Mouse (Mus musculus): ENCODE results near the gene Ctf1. TPM values are rescaled to one million over a fixed set of nuclear protein-coding genes. Genes with fewer than 3 reads are reported as not detected.

Gene Ctf1
- polyA plus RNA-seq, 1 experiment from 2014 or later: 21.4 TPM

- Histone ChIP-seq H3K4me3 (ENCODE audit: low read depth, low read length) (no peak overlapping the region), H3K4me1 (ENCODE audit: control insufficient read depth, insufficient read depth, low read length) (peaks cover 8% of the 10 kb centered on the region), H3K27me3 (ENCODE audit: control insufficient read depth, insufficient read depth, low read length) (no peaks in the 10 kb centered on the region), H3K4me2 (ENCODE audit: low read depth, severe bottlenecking) (no peak overlapping the region), H3K9ac (ENCODE audit: low read length) (no peak overlapping the region), H3K36me3 (ENCODE audit: control insufficient read depth, insufficient read depth, low read length) (peaks cover 55% of the 10 kb centered on the region), H3K9me3 (ENCODE audit: control insufficient read depth, low read length) (no peaks in the 10 kb centered on the region), H3K27ac (replicated peaks; ENCODE audit: low read depth, low read length) (no peak overlapping the region)
- DNase-seq (ENCODE audit: low spot score) (no peak), ATAC-seq (ENCODE audit: insufficient number of reproducible peaks, low FRiP score, low TSS enrichment, low read depth) (no peak)
- WGBS: 93% methylated on average over 5 of the region's 5 CpGs
Observed at GRCm38 (mm10) chr7:127751619-127752018, 39.1 kb downstream of the Ctf1 start.

GRCm38 (mm10) chr7:127752069-127752468 lies 39.5 kb downstream of the Ctf1 start:
- H3K27me3 ChIP-seq (ENCODE audit: control insufficient read depth, insufficient read depth, low read length): no peaks in the 10 kb centered on the region
- WGBS: 94% methylated on average over 27 of the region's 27 CpGs
- no peak overlapping the region for H3K4me3 ChIP-seq (ENCODE audit: low read depth, low read length)
- H3K27ac ChIP-seq (replicated peaks; ENCODE audit: low read depth, low read length): no peak overlapping the region
- H3K9me3 ChIP-seq (ENCODE audit: control insufficient read depth, low read length): no peaks in the 10 kb centered on the region
- H3K9ac ChIP-seq (ENCODE audit: low read length): no peak overlapping the region
- ATAC-seq (ENCODE audit: insufficient number of reproducible peaks, low FRiP score, low TSS enrichment, low read depth) (no peak), DNase-seq (ENCODE audit: low spot score) (no peak)
- peaks cover 8% of the 10 kb centered on the region for H3K4me1 ChIP-seq (ENCODE audit: control insufficient read depth, insufficient read depth, low read length)
- no peak overlapping the region for H3K4me2 ChIP-seq (ENCODE audit: low read depth, severe bottlenecking)
- peaks cover 57% of the 10 kb centered on the region for H3K36me3 ChIP-seq (ENCODE audit: control insufficient read depth, insufficient read depth, low read length)

- no peak for DNase-seq (ENCODE audit: low spot score)
Observed at GRCm38 (mm10) chr7:127753158-127753557, 40.6 kb downstream of the Ctf1 start.

GRCm38 (mm10) chr7:127753741-127754140 lies 41.2 kb downstream of the Ctf1 start:
- H3K9ac ChIP-seq (ENCODE audit: low read length): no peak overlapping the region
- H3K36me3 ChIP-seq (ENCODE audit: control insufficient read depth, insufficient read depth, low read length): peaks cover 61% of the 10 kb centered on the region
- 92% methylated on average over 7 of the region's 7 CpGs for WGBS
- H3K27ac ChIP-seq (replicated peaks; ENCODE audit: low read depth, low read length): no peak overlapping the region
- no peak for ATAC-seq (ENCODE audit: insufficient number of reproducible peaks, low FRiP score, low TSS enrichment, low read depth)
- H3K4me3 ChIP-seq (ENCODE audit: low read depth, low read length): no peak overlapping the region
- H3K4me2 ChIP-seq (ENCODE audit: low read depth, severe bottlenecking): no peak overlapping the region
- no peaks in the 10 kb centered on the region for H3K27me3 ChIP-seq (ENCODE audit: control insufficient read depth, insufficient read depth, low read length)
- no peaks in the 10 kb centered on the region for H3K4me1 ChIP-seq (ENCODE audit: control insufficient read depth, insufficient read depth, low read length)
- no peaks in the 10 kb centered on the region for H3K9me3 ChIP-seq (ENCODE audit: control insufficient read depth, low read length)
- no peak for DNase-seq (ENCODE audit: low spot score)

More at GRCm38 (mm10) chr7:127753158-127753557, 40.6 kb downstream of the Ctf1 start:
- Histone ChIP-seq H3K4me2 (ENCODE audit: low read depth, severe bottlenecking) (no peak overlapping the region), H3K27ac (replicated peaks; ENCODE audit: low read depth, low read length) (no peak overlapping the region), H3K4me3 (ENCODE audit: low read depth, low read length) (no peak overlapping the region), H3K9ac (ENCODE audit: low read length) (no peak overlapping the region), H3K9me3 (ENCODE audit: control insufficient read depth, low read length) (no peaks in the 10 kb centered on the region), H3K4me1 (ENCODE audit: control insufficient read depth, insufficient read depth, low read length) (no peaks in the 10 kb centered on the region), H3K27me3 (ENCODE audit: control insufficient read depth, insufficient read depth, low read length) (no peaks in the 10 kb centered on the region), H3K36me3 (ENCODE audit: control insufficient read depth, insufficient read depth, low read length) (peaks cover 62% of the 10 kb centered on the region)
- ATAC-seq (ENCODE audit: insufficient number of reproducible peaks, low FRiP score, low TSS enrichment, low read depth): no peak
- WGBS: 70% methylated on average over 5 of the region's 5 CpGs

GRCm38 (mm10) chr7:127759716-127760115 lies 47.2 kb downstream of the Ctf1 start:
- Histone ChIP-seq H3K9ac (ENCODE audit: low read length) (no peak overlapping the region), H3K27ac (replicated peaks; ENCODE audit: low read depth, low read length) (no peak overlapping the region), H3K4me1 (ENCODE audit: control insufficient read depth, insufficient read depth, low read length) (no peaks in the 10 kb centered on the region; the same call in 1 of the 2 replicates), H3K4me3 (ENCODE audit: low read depth, low read length) (no peak overlapping the region), H3K36me3 (ENCODE audit: control insufficient read depth, insufficient read depth, low read length) (peaks cover 25% of the 10 kb centered on the region), H3K4me2 (ENCODE audit: low read depth, severe bottlenecking) (no peak overlapping the region), H3K27me3 (ENCODE audit: control insufficient read depth, insufficient read depth, low read length) (no peaks in the 10 kb centered on the region), H3K9me3 (ENCODE audit: control insufficient read depth, low read length) (no peaks in the 10 kb centered on the region)
- no peak for ATAC-seq (ENCODE audit: insufficient number of reproducible peaks, low FRiP score, low TSS enrichment, low read depth)
- 19% methylated on average over 6 of the region's 6 CpGs for WGBS
- DNase-seq (ENCODE audit: low spot score): no peak

- Histone ChIP-seq H3K27ac (replicated peaks; ENCODE audit: low read depth, low read length) (no peak overlapping the region), H3K9ac (ENCODE audit: low read length) (no peak overlapping the region), H3K4me2 (ENCODE audit: low read depth, severe bottlenecking) (no peak overlapping the region), H3K4me1 (ENCODE audit: control insufficient read depth, insufficient read depth, low read length) (no peaks in the 10 kb centered on the region; the same call in 1 of the 2 replicates), H3K9me3 (ENCODE audit: control insufficient read depth, low read length) (no peaks in the 10 kb centered on the region), H3K4me3 (ENCODE audit: low read depth, low read length) (no peak overlapping the region), H3K36me3 (ENCODE audit: control insufficient read depth, insufficient read depth, low read length) (peaks cover 19% of the 10 kb centered on the region), H3K27me3 (ENCODE audit: control insufficient read depth, insufficient read depth, low read length) (no peaks in the 10 kb centered on the region)
- DNase-seq (ENCODE audit: low spot score): no peak
- ATAC-seq (ENCODE audit: insufficient number of reproducible peaks, low FRiP score, low TSS enrichment, low read depth): no peak
- 87% methylated on average over 3 of the region's 3 CpGs for WGBS
Observed at GRCm38 (mm10) chr7:127760478-127760877, 47.9 kb downstream of the Ctf1 start.

- Histone ChIP-seq H3K27me3 (ENCODE audit: control insufficient read depth, insufficient read depth, low read length) (no peaks in the 10 kb centered on the region), H3K9me3 (ENCODE audit: control insufficient read depth, low read length) (no peaks in the 10 kb centered on the region), H3K4me1 (ENCODE audit: control insufficient read depth, insufficient read depth, low read length) (no peaks in the 10 kb centered on the region; the same call in 1 of the 2 replicates), H3K9ac (ENCODE audit: low read length) (no peak overlapping the region), H3K27ac (replicated peaks; ENCODE audit: low read depth, low read length) (no peak overlapping the region), H3K36me3 (ENCODE audit: control insufficient read depth, insufficient read depth, low read length) (peaks cover 19% of the 10 kb centered on the region), H3K4me2 (ENCODE audit: low read depth, severe bottlenecking) (no peak overlapping the region), H3K4me3 (ENCODE audit: low read depth, low read length) (no peak overlapping the region)
- DNase-seq (ENCODE audit: low spot score) (peak; percentile 78), ATAC-seq (ENCODE audit: insufficient number of reproducible peaks, low FRiP score, low TSS enrichment, low read depth) (no peak)
- 52% methylated on average over 7 of the region's 7 CpGs for WGBS
Observed at GRCm38 (mm10) chr7:127761026-127761425, 48.5 kb downstream of the Ctf1 start.

- Histone ChIP-seq H3K4me3 (ENCODE audit: low read depth, low read length) (no peak overlapping the region), H3K4me1 (ENCODE audit: control insufficient read depth, insufficient read depth, low read length) (peaks cover 3% of the 10 kb centered on the region; the same call in 1 of the 2 replicates), H3K9ac (ENCODE audit: low read length) (no peak overlapping the region), H3K27ac (replicated peaks; ENCODE audit: low read depth, low read length) (no peak overlapping the region), H3K4me2 (ENCODE audit: low read depth, severe bottlenecking) (no peak overlapping the region), H3K9me3 (ENCODE audit: control insufficient read depth, low read length) (no peaks in the 10 kb centered on the region), H3K36me3 (ENCODE audit: control insufficient read depth, insufficient read depth, low read length) (peaks cover 17% of the 10 kb centered on the region), H3K27me3 (ENCODE audit: control insufficient read depth, insufficient read depth, low read length) (no peaks in the 10 kb centered on the region)
- DNase-seq (ENCODE audit: low spot score): no peak
- WGBS: 93% methylated on average over 4 of the region's 4 CpGs
- no peak for ATAC-seq (ENCODE audit: insufficient number of reproducible peaks, low FRiP score, low TSS enrichment, low read depth)
Observed at GRCm38 (mm10) chr7:127763642-127764041, 51.1 kb downstream of the Ctf1 start.

GRCm38 (mm10) chr7:127765756-127766155 lies 53.2 kb downstream of the Ctf1 start:
- Histone ChIP-seq H3K9ac (ENCODE audit: low read length) (no peak overlapping the region), H3K4me3 (ENCODE audit: low read depth, low read length) (no peak overlapping the region), H3K27ac (replicated peaks; ENCODE audit: low read depth, low read length) (no peak overlapping the region), H3K4me2 (ENCODE audit: low read depth, severe bottlenecking) (no peak overlapping the region), H3K36me3 (ENCODE audit: control insufficient read depth, insufficient read depth, low read length) (peaks cover 17% of the 10 kb centered on the region), H3K4me1 (ENCODE audit: control insufficient read depth, insufficient read depth, low read length) (peaks cover 10% of the 10 kb centered on the region), H3K9me3 (ENCODE audit: control insufficient read depth, low read length) (no peaks in the 10 kb centered on the region), H3K27me3 (ENCODE audit: control insufficient read depth, insufficient read depth, low read length) (no peaks in the 10 kb centered on the region)
- ATAC-seq (ENCODE audit: insufficient number of reproducible peaks, low FRiP score, low TSS enrichment, low read depth) (no peak), DNase-seq (ENCODE audit: low spot score) (no peak)
- WGBS: 91% methylated on average over 2 of the region's 2 CpGs
